Comparison of ENCODE assay signal across 10 mouse cellular contexts in the genomic region with DNA sequence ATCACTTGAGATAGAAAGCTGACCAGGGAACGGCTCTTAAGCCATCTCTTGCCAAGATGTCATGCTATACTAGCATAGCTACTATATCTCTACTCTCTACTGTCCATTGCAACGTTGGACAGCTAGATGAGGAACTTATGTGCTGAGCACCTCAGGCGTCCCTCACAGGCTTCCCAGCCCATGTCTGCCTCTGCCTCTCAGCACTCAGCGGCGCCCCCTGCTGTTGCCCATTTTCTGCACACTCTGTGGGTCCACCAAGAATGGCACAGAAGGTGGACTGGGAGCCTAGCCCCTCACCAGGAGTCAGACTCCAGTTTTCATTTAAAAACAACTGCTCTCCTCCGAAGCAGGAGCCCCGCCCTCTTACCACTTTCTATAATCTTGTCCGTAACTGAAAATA.
DNase-seq lines count a peak whose midpoint lies in the region; TF ChIP-seq lines count a peak whose summit lies in the region.
"Had no signal": no experiment of that assay in that cellular context is flagged by ENCODE, and none has a peak within 500 bp of the region (broad histone marks: within the 10 kb centered on the region; RNA-seq: fewer than 3 reads in every experiment).

No protein-coding gene starts in this region.

- DNase-seq in heart, adult 11 months: peak; percentile 92
- no peak for DNase-seq in heart, postnatal 10 days
- peak; percentile 43 for DNase-seq in thymus, adult 2 months
- DNase-seq in thymus, adult 18-20 months: no peak
- peak; percentile 56 to 59 for DNase-seq in kidney, postnatal 4 days
- no peak for DNase-seq in left cerebral cortex, postnatal 14 days (ENCODE audit: low spot score in 2 of 2)
- no peak for DNase-seq in MN1 (ENCODE audit: low spot score)
- no peak for DNase-seq in ovary, postnatal 10 days (ENCODE audit: low spot score)

- 0 out of 2 replicates have a peak, but pooled peaks cover 3% of the 10 kb centered on the region for H3K4me1 ChIP-seq in thymus, adult 2 months (replicated peaks; ENCODE audit: control insufficient read depth, insufficient read depth, low read length)

- no peak for TF ChIP-seq POLR2A in thymus, adult 2 months (IDR thresholded peaks at IDR 0.05; ENCODE audit: control insufficient read depth, extremely low read depth, insufficient read depth, low read length, poor library complexity)

- intact Hi-C loops in heart, postnatal 10 days (cut with DNase I): no loop called here
- intact Hi-C loops in left cerebral cortex, postnatal 14 days (cut with DNase I): no loop called here

- H3K4me3 ChIP-seq in thymus, adult 2 months (ENCODE audit: control insufficient read depth, insufficient read depth, low read length): no peak overlapping the region
- H3K4me3 ChIP-seq: limb, embryonic 13.5 days; neural tube, embryonic 13.5 days had no signal

- WGBS in thymus, adult 2 months: 82% methylated on average over 8 of the region's 8 CpGs

- H3K27ac ChIP-seq in thymus, adult 2 months (ENCODE audit: control insufficient read depth, insufficient read depth, low read length): no peak overlapping the region
- H3K27ac ChIP-seq: limb, embryonic 13.5 days; neural tube, embryonic 13.5 days had no signal

- peak; percentile 67; the same call in 1 of the 2 replicates for TF ChIP-seq CTCF in thymus, adult 2 months (IDR thresholded peaks at IDR 0.05; ENCODE audit: borderline replicate concordance, control insufficient read depth, extremely low read depth, insufficient read depth, low read length, poor library complexity)

- no peaks in the 10 kb centered on the region for H3K27me3 ChIP-seq in thymus, adult 2 months (ENCODE audit: control insufficient read depth, insufficient read depth, low read length)
- H3K27me3 ChIP-seq: limb, embryonic 13.5 days; neural tube, embryonic 13.5 days had no signal

- no peaks in the 10 kb centered on the region for H3K36me3 ChIP-seq in thymus, adult 2 months (ENCODE audit: control insufficient read depth, insufficient read depth, low read length)
- H3K36me3 ChIP-seq: limb, embryonic 13.5 days; neural tube, embryonic 13.5 days had no signal

Comparison
In these comparisons a context has a peak if more than half of its experiments do, and no peak if none do; other contexts are left out.
1. DNase-seq: peak in heart, adult 11 months (single experiment), thymus, adult 2 months (single experiment) and kidney, postnatal 4 days (2 of 2); none in heart, postnatal 10 days (0 of 2), thymus, adult 18-20 months (0 of 2), left cerebral cortex, postnatal 14 days (0 of 2), MN1 (single experiment) and ovary, postnatal 10 days (single experiment).